Mouse (Mus musculus) gastrocnemius, postnatal 25 days (tissue): ENCODE data around the gene Rbm5. TPM values are rescaled to one million over a fixed set of nuclear protein-coding genes. Genes with fewer than 3 reads are reported as not detected.

Experiments used
- DNase-seq: peaks from one replicate; pipeline ENCODE4 v3.0.0; 2022
- total RNA-seq, 2 experiments: library from RNA; stranded (reverse); gene quantifications; 1 replicate in 1 of 2; 2 replicates in 1 of 2; pipeline ENCODE4 v1.2.3; 2021

The Rbm5 gene
- total RNA-seq, 2 experiments from 2014 or later, result 35.3 to 36.6 TPM

- DNase-seq, result no peak
Observed at GRCm38 (mm10) chr9:107734567-107734971, 36.2 kb downstream of the Rbm5 start.

DNA sequence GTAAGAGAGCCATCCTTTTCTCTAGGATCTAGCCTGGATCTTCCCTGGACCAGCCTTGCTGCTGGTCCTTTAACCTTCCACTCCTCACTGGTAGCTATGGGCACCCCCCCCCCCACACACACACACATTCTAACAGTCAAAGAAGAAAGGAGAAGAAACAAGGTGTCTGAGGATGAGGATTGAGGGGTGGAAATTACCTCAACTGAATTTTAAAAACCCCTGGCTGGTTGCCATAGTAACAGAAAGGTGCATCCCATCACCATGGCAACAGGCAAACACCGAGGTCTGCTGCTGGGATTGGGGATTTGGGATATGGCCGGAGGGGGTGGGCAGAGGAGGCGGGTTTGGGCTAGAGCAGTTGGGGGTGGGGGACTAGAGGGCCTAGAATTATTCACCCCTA, 41.1 kb downstream of the Rbm5 start:
- no peak for DNase-seq

- DNase-seq, result no peak
Observed at GRCm38 (mm10) chr9:107728919-107729670, 41.7 kb downstream of the Rbm5 start.

GRCm38 (mm10) chr9:107727041-107727440, 43.8 kb downstream of the Rbm5 start:
- DNase-seq, result no peak

DNA sequence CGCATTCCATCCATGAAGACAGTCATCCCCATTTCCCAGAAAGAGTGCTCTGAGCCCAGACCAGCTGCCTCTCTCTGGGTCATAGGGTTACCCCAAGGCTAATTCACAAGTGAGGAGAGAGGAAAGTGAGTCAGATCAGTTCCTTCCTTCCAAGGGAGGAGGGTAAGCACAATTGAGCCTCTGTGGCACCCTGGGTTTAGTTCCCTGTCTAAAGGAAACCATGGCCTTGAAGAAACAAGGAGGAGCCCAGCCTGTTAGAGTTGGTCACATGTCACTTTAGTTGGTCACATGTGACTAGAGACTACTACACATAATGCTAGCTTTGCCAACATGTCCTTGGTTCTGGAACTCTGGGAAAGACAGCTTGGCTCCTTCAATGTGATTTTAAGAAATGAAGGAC, 46.0 kb downstream of the Rbm5 start:
- DNase-seq, result no peak

GRCm38 (mm10) chr9:107723794-107724531, 46.8 kb downstream of the Rbm5 start:
- no peak for DNase-seq

GRCm38 (mm10) chr9:107723292-107723691, 47.5 kb downstream of the Rbm5 start:
- no peak for DNase-seq

DNA sequence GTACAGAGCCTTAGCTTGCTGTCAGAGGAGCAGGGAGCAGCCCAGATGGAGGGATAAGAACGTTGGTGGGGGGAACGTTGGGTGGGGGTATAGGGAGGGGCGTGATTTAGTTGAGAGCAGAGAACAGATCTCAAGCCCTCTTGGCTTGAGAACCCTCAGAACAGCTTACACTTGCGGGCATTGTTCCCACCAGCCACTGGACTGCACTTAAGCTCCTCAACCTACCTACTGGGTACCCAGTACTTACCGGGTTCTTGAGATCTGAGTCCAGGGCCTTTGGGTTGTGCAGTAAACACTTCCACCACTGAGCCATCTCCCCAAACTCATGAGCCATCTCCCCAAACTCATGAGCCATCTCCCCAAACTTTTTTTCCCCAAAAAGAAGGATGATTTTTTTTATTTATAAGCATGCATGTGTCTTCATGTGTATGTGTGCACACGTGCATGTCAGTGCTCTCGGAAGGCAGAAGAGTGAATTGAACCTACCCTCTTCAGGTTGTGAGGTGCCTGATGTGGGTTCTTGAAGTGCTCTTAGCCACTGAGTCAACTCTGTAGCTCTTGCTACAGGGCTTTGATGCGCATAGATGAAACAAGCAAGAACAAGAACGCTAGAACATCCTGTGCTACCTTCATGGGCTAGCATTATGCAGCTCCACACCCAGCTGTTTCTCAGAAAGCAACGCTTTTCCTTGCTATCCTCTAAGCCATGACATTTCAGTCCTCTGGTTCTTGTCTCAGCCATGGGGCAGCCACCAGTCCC, 51.8 kb downstream of the Rbm5 start:
- no peak for DNase-seq

DNA sequence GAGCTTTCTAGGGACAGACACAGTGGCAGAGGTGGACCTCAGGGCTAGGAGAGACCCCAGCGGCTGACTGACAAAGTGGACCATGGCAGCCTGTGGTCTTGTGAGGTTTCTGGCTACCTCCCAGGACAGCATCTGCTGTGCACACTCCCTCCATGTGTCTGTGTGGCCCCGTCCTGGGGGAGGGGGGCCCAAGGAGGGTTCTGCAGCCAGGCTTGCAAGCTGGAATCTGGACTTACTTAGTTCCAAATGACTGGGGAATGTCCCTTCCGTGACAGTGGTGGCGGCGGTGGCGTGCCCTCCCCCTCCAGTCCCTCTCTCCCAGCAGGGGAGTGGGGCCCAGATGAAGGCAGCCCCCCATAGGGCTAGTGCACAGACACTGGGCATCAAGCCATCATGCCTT, 53.8 kb downstream of the Rbm5 start:
- DNase-seq, result no peak

- DNase-seq, result no peak
Observed at GRCm38 (mm10) chr9:107715632-107716031, 55.2 kb downstream of the Rbm5 start.

GRCm38 (mm10) chr9:107714221-107714952, 56.4 kb downstream of the Rbm5 start:
- peak; percentile 49 for DNase-seq

DNA sequence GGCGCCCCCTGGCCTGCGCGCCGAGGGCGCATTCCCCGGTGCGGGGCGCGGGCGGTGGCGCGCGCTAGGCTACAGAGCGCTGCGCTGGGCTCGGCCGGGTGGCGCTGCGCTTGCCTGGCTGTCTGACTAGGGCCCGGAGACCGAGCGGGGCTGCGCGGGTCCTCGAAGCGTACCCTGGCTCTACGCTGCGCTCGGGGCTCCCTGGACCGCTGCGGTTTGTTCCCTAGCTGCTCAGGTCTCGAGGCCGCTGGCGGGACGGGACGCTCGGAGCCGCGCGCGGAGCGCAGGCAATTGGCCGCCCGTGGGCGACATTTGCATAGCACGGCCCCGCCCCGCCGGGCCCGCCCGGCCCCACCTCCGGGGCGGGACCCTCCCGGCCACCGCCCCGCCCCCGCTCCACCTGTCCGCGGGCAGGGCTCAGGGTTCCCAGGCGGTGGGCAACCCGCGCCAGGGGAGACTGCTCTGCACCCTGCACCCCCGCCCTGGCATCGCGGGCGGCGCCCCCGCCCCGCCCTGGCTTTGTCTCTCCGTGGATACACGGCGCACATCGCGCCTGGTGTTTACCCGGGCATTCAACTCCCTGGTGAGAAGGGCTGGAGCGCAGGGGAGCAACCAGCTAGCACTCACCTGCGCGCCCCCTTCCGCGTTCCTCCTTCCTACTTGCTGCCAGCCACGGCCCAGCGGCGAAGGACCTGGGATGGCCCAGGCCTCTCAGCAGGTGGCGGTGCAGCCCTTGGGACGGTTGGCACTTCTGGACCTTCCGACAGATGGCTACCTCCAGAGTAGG, 60.9 kb downstream of the Rbm5 start, which contains the start of gene Sema3f:
TSS of gene Sema3f (minus strand) at position 779 of the 787 bp plus-strand sequence.
- peak; percentile 84 for DNase-seq

- DNase-seq, result no peak
Observed at GRCm38 (mm10) chr9:107709096-107709696, 61.6 kb downstream of the Rbm5 start.

DNA sequence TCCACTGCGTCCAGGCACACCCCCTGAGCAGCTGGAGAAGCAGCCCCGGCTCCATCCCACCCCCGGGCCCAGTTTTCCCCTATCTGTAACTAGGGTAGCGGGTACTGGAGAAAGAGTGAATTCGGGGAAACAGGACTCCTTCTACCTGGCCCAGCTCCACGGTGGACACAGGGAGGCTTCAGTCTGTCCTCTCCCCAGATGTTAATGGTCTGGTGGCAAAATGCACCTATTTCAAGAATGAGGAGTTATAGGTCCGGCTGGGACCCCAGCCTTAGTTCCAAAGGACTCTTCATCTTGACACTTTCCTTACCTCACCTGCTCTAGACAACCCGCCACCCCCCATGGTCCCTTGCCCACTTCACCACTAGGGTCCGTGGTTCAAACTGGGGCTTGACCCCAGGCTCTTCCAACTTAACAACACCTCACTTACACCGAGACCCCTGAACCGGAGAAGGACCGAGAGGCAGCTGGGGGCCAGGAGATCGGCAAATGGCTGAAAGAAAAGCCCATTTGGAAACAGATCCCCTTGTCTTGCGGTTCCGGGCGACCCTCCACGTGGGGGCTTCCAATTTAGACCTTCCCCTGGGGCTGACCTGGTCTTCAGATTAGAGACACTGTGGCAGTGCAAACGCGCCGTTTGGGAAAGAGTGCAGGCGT, 62.2 kb downstream of the Rbm5 start:
- no peak for DNase-seq

DNA sequence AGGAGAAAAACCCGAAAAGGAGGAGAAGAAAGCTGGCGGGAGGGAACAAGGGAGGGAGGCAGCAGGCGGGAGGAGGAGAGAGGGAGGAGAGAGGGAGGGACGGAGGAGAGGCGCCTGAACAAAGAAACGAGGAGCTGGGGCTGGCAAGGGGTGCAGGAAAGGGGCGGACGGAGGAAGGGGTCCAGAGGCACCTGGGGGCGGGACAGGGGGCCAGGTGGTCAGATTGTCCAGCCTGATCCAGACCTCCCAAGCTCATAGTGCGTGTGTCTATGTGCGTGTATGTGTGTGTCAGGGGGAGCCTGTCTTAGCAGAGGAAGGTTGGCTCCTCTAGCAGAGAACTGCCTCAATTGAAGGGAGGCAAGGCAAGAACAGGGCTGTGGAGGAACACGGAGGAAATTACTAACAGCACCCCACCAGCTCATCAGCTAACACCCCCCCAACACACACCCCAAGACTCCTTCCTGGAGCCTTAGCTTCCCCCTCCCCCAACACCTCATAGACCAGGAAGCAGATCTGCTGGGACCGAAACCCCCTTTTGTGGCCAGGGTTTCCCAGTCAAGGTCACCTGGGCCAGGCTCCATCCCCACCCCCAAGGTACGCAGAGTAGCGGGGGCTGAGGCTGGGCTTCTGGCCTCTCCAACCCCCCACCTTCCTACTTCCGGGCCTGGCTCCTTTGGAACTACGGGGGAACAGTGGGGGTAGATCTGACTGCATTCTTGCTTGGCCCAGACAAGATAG, 62.9 kb downstream of the Rbm5 start:
- DNase-seq, result no peak

- no peak for DNase-seq
Observed at GRCm38 (mm10) chr9:107706781-107707211, 64.0 kb downstream of the Rbm5 start.

DNA sequence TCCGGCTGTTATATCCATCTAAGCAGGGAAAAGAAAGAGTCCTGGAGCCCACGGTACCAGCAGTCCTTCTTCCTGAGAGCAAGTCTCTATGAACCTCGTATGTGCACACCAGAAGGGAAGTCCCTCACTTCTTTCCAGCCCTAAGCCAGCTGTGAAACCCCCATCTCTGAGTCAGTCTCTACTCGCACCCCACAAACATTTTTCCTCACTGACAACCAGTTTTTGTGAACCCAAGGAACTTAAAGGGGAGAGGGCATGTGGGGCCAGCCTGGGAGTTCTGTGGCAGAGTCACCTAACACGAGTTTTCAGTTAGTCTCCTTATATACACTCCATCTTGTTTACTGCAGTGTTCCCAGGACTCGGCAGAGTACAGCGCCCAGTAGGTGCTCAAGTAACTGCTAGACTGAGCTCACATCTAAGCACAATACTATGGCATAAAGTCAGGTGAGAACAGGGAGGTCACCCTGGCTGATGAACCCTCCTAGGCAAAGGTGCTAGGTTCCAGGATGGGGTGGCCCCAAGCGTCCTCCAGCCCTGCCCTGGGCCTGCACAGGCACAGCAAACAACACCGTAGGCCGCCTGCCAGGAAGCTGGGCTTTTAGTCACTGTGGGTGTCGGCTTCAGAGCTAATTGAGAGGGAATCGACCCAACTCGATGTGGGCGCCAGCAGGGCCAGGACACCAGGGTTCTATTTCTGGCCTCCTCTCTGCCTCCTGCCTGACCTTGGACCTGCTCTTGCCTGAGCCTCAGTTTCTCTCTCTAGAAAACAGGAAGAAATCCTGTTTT, 67.3 kb downstream of the Rbm5 start:
- DNase-seq, result peak; percentile 71

DNA sequence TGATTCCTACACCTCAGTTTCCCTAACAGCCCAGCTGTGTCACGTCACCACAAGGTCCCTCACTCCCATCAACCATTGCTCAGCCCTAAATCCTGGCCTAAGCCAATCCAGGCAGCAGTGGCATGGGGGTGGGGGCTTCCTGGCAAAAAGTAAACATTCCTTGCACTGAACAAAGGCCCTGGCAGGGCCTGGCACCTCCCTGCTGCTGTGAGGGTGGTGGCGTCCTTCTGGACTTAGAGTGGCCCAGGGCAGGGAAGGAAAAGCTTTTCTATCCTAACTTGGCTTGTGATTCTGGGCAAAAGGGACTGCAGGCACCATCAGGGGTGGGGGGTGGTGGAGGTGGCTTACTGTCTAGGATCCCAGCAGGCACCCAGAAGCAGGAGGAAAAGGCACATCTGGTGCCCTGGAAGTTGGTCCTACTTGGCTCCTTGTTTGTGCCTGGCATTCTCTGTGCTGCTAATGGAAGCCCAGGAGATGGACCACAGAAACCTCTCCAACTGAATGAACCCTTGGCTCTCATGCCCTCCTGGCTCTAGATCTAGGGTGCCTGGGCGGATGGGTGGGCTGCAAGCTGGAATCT, 68.1 kb downstream of the Rbm5 start:
- DNase-seq, result no peak
